Mouse (Mus musculus) brain, embryonic 18.5 days (tissue): Measurements from ENCODE around the gene Cetn3.

Experiments
- DNase-seq: peaks from one replicate; pipeline ENCODE4 v3.0.0-alpha.2; 2012; ENCODE audit warnings: low read depth, low spot score

Cetn3 gene

GRCm38 (mm10) chr13:81782971-81783404, at the start of gene Cetn3:
TSS of gene Cetn3 (plus strand) at chr13:81783077.
- peak; percentile 97 for DNase-seq

DNA sequence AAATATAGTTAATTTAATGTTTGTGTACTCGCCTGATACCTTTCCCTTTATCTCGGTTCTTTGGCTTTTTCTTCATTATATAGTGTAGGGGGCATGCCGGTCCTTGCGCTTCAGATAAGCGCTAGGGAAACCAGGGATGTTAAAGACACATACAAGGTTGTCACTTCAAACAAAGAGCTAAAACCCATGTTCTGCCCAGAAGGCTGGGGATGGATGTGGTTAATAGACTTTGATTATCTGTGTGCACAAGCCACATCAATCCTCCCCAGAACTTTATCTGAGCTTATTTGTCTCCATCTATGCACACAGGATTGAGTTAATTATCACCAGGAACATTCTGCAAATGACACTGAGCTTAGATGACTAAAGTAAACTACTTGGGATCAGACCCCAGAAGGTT, 46.3 kb upstream of the Cetn3 start:
- DNase-seq: no peak

DNA sequence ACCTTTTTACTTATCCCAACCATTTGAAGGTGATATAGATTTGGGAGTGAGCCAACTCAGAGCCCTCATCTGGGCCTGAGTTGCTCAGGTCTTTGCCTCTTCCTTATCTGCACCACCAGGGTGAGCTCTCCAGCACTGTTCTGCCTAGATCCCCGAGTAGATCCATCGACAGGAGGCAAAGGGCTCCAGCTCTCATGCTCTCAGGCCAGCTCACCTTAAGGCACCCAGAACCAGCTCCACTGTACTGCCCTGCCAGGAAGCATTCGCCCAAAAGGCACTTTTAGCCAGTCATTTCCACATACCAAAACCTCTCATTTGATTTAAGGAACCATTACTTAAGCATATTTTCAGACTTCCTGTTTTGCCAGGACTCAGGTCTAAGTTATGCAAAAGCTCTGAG, 42.0 kb upstream of the Cetn3 start:
- DNase-seq: no peak

- no peak for DNase-seq
Measured at GRCm38 (mm10) chr13:81743391-81744091, 39.3 kb upstream of the Cetn3 start.

- no peak for DNase-seq
Measured at GRCm38 (mm10) chr13:81744092-81744396, 38.8 kb upstream of the Cetn3 start.

- DNase-seq: no peak
Measured at GRCm38 (mm10) chr13:81754878-81755277, 28.0 kb upstream of the Cetn3 start.

DNA sequence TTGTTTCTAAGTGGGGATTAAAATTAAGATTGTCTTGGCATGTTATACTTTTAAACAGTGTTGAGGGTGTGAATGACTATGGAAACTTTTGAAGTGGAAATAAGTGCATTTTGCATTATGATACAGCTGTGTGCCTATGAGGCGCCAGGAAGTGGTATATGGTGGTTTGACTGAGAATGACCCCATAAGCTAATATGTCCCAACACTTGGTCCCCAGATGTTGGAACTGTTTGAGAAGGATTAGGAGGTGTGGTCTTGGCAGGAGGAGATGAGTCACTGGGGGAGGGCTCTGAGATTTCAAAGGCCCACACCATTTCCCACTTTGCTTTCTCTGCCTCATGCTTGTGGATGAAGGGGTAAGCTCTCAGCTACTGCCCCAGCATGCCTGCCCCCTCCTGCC, 27.6 kb upstream of the Cetn3 start:
- no peak for DNase-seq

DNA sequence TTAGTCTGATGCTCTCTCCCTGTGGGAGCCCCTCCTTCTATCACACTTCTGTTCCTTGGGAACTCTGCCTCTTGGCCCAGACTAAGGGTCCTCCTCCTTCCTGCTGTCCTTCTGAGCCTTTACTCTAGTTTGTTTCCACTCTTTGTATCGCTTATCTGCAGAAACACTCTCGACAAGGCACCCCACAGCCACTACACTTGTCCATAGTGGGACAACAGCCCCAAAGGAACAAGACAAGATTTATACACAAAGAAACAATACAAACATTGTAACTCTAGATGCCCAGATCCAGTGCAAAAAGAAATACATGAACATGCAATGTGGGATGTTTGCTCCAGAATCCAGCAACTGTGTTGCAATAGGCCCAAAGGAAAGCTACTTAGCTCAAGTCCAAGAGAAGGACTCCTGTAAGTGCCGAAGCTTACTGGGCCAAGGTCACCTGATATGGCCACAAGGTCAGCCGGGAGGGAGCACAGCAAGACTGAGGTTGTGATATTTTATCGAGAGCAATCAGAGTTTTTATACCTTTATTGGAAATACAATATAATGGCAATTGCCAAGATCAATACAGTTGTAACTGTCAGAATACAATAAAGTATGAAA, 25.7 kb upstream of the Cetn3 start:
- DNase-seq: no peak

DNA sequence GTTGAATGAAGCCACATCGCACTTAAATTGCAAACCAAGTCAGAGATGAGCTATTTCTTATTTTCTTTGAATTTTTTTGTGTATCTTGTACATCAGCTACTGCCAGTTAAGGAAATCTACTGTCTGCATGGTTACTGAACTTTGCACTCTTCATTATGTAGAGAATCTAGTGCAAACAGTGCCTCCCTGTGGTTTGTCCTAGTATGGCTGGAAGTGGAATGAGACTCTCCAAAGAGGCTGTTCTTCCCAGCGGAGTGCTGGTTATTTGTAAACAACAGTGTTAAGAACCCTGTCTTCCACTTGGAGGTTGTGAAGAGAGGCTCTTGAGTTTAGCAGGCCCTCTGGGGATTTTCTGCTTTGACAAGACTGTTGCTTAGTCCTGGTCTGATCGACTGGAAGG, 22.5 kb upstream of the Cetn3 start:
- no peak for DNase-seq

DNA sequence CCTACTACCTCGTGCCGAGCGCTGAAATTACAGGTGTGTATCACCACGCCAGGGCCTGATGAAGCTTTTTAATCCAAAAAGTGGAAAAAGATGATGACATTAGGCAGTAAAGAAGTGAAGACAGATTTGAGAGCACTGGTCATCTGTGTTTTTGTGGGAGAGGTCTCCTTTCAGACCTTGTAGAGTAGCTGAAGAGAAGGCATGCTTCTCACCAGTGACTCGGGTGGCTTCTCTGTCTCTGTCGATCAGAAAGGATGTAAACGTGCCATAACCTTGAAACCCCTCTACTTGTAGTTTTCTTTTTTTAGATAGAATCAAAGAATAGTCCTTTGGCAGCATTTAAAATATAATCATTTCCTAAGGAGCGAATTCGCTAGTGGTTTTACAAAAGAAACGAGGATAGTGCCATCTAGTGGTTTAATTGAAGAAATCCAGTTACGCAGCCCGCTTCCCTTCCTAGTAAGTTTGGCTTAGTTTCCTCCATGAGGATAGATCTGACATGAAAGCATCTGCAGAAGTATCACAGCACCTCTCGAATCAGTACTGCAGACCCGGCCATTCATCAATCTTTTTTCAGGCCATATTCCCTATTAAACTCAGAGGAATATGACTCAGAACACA, 21.2 kb upstream of the Cetn3 start:
- DNase-seq: peak; percentile 49

GRCm38 (mm10) chr13:81764173-81764572, 18.7 kb upstream of the Cetn3 start:
- DNase-seq: no peak

- peak; percentile 54 for DNase-seq
Measured at GRCm38 (mm10) chr13:81767038-81767659, 15.7 kb upstream of the Cetn3 start.

GRCm38 (mm10) chr13:81776217-81776616, 6.7 kb upstream of the Cetn3 start:
- no peak for DNase-seq

DNA sequence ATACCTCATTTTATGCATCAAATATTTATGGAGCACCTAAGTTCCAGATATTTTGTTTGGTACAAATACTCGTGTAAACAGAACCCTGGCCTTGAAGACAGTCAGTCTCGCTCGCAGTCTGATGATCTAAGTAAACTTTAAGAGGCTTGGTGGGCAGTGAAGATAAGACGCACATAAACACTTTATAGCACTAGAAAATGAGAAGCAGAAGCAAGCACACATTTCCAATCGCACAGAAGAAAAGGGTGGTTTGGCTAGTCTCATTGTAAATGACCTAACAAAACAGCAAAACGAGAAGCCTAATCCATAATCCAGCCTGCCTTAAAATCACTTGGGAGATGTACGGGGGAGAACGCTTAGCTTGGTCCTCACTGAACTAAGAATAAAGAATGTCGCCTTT, 402 bp upstream of the Cetn3 start:
- DNase-seq: no peak

DNA sequence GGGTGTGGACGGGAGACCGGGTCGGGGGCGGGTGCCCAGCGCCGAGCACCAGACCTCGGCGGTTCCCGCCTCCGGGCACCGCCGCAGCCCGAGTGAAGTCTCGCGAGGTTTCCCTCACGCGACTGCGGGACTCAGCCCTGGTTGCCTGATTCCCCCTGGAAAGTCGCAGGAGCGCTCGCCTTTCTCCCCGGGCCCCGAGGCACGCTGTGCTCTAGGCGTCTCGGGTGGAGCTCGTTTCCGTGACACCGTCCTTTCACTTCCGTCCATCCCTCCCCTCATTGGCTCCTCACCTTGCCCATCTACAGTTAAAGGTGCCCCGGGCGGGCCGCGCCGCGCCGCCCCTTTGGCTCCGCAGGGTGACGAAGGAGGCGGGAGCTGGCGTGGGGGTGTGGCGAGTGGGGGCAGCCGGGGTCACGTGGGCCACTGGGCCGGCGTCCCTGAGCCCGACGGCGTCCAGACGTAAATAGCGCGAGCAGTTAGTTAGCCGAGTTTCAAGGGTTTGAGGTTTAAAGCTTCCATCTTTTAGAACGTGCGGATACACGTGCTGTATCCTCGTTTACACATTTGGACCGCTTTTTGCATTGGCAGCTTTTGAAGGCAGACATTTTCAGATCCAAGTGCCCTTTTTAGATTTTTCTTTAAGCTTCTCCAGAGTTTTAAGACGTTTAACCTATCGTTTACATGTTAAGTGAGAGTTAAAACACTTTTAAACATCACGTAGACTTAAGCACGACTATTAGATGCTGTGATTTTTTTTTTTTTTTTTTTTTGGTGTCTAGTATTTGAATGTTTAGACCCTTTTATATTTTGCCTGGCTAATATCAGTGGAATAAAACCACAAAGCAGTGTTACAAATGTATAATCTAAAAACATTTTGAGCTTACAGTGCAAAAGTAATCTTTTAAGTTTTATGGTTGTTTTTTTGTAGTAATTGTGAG, 797 bp downstream of the Cetn3 start:
- peak; percentile 93 for DNase-seq

DNA sequence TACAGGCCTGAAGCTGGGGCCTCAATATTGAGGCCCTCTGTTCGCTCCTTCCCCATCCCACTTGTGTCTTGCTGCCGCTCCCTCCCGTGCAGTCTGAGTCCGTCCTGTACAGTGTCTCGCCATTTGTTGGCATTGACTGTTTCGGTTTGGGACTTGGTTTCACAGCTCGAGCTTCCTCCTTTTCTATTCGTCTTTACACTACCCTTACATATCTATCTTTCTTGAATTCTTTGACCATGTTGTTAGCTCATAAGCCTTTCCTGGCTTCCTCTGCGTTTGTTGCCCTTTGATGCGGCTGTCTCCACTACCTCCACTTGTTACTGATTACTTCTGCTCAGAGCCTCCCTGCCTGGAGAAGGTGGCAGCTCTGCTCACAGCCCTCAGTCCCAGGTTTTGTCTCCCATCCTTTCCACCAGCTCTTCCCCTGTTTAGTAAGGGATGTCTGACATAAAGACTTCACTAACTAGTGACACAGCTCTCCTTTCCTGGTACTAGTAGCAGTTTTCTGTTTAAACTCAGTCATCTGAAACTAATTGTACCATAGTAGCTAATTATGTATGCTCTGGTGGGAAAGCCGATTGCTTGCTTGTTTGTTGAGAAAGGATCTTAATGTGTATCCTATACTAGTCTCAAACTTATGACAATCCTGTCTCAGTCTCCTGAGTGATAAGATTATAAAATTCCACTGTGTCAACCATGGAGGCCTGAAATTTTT, 3.0 kb downstream of the Cetn3 start:
- no peak for DNase-seq

GRCm38 (mm10) chr13:81790160-81790559, 7.3 kb downstream of the Cetn3 start:
- no peak for DNase-seq

- no peak for DNase-seq
Measured at GRCm38 (mm10) chr13:81791861-81792260, 9.0 kb downstream of the Cetn3 start.

DNA sequence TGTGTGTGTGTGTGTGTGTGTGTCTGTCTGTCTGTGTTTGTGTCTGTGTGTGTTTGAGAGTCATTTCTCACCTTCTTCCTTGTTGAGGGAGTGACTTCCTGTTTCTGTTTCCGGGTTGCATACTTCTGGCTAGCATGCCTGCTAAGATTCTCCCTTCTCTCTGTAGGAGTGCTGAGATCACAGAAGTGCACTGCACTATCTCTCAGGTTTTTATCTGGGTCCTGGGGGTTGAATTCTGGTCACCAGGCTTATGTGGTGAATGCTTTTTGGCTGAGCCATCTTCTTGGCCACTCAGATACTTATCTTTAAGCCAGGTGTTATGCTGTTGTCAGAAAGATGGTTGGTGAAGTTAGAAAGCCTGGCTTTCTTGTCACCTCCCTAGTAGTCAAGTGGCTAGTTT, 11.0 kb downstream of the Cetn3 start:
- DNase-seq: no peak

GRCm38 (mm10) chr13:81801121-81801520, 18.2 kb downstream of the Cetn3 start:
- DNase-seq: no peak

DNA sequence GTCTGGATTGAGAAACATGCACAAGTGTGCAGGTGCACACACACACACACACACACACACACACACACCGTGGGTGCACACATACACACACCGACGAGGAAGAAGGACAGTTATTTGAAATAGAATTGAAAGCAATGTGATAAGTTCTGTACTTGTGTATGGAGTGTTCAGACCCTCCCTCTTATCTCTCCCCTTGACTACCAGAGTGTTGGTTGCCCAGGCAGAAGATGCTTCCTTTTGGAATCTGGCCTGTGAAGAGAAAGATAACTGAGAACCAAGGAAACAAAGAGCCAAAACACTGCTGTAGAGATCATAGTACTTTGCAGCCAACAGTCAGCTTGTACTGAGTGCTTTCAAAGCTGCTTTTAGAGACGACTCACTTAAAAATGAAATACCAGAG, 20.8 kb downstream of the Cetn3 start:
- DNase-seq: no peak
